Mouse (Mus musculus): ENCODE data around the gene Gatad2b.
"Not testable (repeated sequence)": the region's sequence is repeated elsewhere in the genome, so short reads cannot be mapped to it uniquely, and the experiment has no call there.

Gene Gatad2b

GRCm38 (mm10) chr3:90309589-90309988 is 16.6 kb downstream of the Gatad2b start:
- no peak for DNase-seq (ENCODE audit: low read depth in 1 of 2, low spot score in 2 of 2)

GRCm38 (mm10) chr3:90313367-90313766 is 20.4 kb downstream of the Gatad2b start:
- DNase-seq (ENCODE audit: low read depth in 1 of 2, low spot score in 2 of 2), result no peak

DNA sequence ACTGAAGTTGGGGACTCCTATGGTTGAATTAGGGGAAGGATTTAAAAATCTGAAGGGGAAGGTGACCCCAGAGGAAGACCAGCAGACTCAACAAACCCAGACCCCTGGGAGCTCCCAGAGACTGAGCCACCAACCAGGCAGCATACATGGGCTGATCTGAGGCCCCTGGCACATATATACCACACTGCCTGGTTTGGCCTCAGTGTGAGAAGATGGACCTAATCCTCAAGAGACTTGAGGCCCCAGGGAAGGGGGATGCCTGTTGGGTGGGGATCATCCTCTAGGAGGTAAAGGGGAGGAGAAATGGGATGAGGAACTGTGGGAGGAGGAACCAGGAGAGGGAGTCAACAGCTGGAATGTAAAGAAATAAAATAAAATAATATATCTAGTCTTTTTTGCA is 21.3 kb downstream of the Gatad2b start:
- DNase-seq (ENCODE audit: low read depth in 1 of 2, low spot score in 2 of 2), result no peak

GRCm38 (mm10) chr3:90322289-90322688 is 29.3 kb downstream of the Gatad2b start:
- no peak for DNase-seq (ENCODE audit: low read depth in 1 of 2, low spot score in 2 of 2)

DNA sequence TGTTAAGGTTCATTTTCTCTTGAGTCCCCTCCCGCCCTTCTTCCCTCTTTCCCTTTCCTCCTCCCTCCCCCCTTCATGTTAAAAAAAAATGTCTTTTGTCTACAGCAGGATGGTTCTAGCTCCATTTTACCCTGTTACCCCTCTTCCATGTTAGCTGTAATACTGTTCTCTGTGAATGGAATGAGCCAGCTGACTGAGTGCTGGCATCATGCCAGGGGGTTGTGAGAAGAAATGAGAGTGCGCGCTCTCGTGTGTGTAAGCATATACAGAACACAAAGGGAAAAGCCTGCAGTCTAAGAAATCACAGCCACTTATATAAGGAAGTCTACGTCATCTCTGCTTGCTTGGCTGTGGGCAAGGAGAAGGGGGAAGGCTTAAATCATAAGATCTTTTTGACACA is 30.1 kb downstream of the Gatad2b start:
- peak in 1 of 2 experiments; percentile 28 for DNase-seq (ENCODE audit: low read depth in 1 of 2, low spot score in 2 of 2)

DNA sequence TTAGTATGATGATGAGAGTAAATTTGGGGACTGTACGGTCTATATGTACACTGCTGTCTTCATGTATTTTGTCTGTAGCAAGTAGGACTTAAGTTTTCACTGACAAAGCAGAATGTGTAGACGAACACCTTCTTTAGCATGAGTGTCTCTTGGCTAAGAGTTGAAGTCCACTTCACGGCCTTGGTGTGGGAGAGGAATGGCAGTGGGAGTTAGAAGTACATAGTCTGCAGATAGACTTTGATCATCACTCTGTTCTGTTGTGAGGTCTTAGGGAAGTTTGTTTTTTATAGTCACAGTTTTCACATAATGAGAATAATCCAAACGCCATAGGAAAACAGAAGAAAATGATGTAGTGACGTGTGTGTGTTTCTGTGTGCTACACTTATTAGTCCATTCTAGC is 39.5 kb downstream of the Gatad2b start:
- DNase-seq (ENCODE audit: low read depth in 1 of 2, low spot score in 2 of 2), result no peak

DNA sequence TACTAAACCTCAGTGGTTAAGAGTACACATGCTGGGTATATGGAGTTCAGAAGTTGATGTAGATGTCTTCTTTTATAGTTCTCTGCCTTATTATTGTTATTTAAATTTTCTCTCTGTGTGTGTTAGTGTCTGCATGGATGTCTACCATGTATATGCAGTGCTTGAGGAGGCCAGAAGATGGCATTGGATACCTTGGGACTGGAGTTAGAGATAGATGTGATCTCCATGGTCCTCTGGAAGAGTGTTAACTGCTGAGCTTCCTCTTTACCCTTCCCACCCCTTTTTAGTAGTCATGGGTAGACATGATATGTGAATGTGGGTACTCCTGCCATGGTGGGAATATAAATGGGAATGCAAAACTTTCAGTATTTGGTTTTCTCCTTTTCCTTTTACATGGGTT is 42.5 kb downstream of the Gatad2b start:
- DNase-seq (ENCODE audit: low read depth in 1 of 2, low spot score in 2 of 2), result no peak

DNA sequence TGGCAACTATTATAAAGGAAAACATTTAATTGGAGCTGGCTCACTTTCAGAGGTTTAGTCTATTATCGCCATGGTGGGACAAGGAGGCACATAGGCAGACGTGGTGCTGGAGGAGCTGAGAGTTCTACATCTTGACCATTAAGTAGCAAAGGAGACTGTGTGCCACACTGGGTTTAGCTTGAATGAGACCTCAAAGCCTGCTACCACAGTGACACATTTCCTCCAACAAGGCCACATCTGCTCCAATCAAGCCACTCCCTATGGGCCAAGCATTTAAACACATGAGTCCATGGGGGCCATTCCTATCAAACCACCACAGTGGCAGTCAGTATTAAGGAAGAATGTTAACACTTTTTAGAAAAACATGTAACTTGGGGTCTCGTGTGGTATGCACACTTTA is 45.2 kb downstream of the Gatad2b start:
- DNase-seq (ENCODE audit: low read depth in 1 of 2, low spot score in 2 of 2), result no peak

DNA sequence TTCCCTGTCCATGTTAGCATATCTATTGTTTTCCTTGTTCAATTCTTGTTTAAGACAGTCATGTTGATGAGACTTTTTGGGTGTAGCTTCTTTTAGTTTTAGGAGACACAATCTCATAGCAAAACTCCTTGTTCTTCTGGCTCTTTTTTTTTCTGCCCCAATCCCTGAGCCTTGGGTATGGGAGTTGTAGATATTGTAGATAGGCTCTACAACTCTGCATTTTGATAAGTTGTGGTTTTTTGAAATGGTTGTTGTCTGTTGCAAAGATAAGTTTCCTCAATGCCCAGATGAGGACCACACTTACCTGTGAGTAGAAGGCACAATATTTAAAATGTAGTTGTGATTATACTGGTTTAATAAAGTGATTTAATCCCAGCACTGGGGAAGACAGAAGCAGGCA is 47.2 kb downstream of the Gatad2b start:
- DNase-seq (ENCODE audit: low read depth in 1 of 2, low spot score in 2 of 2), result no peak

DNA sequence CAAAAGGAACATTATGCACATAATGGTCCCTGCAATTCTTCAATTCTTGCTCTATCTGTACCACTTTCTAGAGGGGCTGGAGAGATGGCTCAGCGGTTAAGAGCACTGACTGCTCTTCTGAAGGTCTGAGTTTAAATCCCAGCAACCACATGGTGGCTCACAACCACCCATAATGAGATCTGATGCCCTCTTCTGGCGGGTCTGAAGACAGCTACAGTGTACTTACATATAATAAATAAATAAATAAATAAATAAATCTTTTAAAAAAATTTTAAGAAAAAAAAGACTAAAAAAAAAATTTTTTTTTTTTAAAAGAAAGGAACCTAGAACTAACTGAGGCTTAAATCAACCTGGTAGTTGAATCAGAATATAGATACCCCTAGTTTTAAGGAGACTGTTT is 49.9 kb downstream of the Gatad2b start:
- not testable (repeated sequence) for DNase-seq (ENCODE audit: low read depth in 1 of 2, low spot score in 2 of 2)

- no peak for DNase-seq (ENCODE audit: low read depth in 1 of 2, low spot score in 2 of 2)
Measured at GRCm38 (mm10) chr3:90347847-90348246, 54.9 kb downstream of the Gatad2b start.

DNA sequence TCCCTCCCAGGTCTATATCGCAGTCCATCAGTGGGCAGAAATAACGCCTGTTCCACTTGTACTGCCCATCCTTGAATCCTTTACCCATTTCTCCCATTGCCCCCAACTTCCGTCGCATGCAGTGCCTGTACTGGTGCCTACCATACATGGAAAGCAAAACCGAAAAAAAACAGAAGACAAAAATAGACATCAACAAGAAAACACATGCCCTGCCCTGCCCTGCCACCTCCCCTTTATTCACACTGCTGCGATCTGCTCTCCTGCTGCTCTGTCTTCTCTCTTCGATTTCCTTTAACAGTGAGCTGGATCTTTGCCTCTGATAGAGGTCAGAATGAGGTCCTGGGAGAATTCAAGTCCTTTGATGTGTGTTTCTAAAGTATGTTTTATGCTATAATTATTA is 65.0 kb downstream of the Gatad2b start:
- DNase-seq (ENCODE audit: low read depth in 1 of 2, low spot score in 2 of 2), result no peak

- no peak for DNase-seq (ENCODE audit: low read depth in 1 of 2, low spot score in 2 of 2)
Measured at GRCm38 (mm10) chr3:90359230-90359629, 66.3 kb downstream of the Gatad2b start.

- no peak for DNase-seq (ENCODE audit: low read depth in 1 of 2, low spot score in 2 of 2)
Measured at GRCm38 (mm10) chr3:90361476-90361875, 68.5 kb downstream of the Gatad2b start.

DNA sequence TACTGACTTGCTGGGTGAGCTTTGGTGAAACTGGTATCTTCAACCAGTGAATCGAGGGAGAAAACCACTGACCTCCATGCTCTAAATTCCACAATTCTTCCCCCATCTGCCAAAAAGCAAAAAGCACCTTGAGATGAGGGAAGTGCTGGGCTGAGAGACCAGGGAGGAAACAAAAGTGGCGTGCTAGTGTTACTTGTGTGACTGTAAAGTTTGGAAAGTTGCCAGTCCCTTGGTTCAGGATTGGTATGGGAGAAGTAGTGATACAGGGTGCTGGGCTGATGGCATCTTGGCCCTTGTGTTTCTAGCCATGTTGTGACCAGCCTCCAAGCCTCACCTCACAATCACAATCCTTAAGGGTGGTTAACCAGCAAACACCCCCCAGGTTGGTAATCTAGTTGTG is 69.4 kb downstream of the Gatad2b start:
- DNase-seq (ENCODE audit: low read depth in 1 of 2, low spot score in 2 of 2), result no peak

GRCm38 (mm10) chr3:90367001-90367632 is 74.1 kb downstream of the Gatad2b start:
- DNase-seq (ENCODE audit: low read depth in 1 of 2, low spot score in 2 of 2), result no peak

GRCm38 (mm10) chr3:90369041-90369440 is 76.1 kb downstream of the Gatad2b start:
- DNase-seq (ENCODE audit: low read depth in 1 of 2, low spot score in 2 of 2), result no peak

- no peak for DNase-seq (ENCODE audit: low read depth in 1 of 2, low spot score in 2 of 2)
Measured at GRCm38 (mm10) chr3:90371857-90372256, 78.9 kb downstream of the Gatad2b start.

DNA sequence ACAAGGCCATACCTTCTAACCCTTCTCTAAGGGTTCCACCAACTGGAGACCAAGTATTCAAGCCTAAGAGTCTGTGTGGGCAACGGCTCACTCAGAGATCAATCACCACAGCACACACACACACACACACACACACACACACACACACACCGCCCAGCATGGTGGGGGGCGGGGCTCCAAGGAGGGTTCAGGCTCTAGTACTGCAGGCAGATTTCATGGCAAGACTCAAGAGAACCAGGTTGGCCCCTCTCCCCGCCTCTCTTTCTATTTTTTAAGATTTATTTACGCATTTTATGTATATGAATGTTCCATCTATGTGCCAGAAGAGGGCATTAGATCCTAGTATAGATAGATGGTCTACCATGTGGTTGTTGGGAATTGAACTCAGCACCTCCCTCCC is 79.8 kb downstream of the Gatad2b start:
- DNase-seq (ENCODE audit: low read depth in 1 of 2, low spot score in 2 of 2), result no peak

DNA sequence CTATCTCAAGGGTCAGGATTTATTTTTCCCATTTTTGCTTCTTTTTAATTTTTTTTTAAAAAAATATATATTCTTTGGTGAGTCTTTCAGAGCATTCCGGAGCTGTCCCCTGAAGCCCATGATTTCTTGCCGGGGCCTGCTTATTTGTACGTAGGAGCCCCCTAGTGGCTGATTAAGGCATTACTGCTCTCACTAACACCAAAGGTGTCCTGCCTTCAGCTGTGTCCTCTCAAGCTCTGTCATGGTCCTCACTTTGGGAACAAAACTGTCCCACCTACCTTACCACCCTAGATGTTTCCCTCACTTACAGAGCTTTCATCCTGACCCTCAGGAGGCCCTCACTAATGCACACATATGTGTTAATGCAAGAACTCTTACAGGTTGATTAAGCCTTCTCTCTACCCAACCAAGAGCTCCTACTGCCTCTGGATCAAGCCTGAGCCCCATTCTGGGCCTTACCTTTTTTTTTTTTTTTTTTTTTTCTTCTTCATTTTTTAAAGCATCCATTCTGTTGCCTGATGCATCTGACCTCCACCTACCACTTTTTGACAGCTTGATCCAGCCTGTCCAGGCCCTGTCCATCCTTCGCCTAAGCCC is 80.6 kb downstream of the Gatad2b start:
- peak; percentile 19 to 53 for DNase-seq (ENCODE audit: low read depth in 1 of 2, low spot score in 2 of 2)

DNA sequence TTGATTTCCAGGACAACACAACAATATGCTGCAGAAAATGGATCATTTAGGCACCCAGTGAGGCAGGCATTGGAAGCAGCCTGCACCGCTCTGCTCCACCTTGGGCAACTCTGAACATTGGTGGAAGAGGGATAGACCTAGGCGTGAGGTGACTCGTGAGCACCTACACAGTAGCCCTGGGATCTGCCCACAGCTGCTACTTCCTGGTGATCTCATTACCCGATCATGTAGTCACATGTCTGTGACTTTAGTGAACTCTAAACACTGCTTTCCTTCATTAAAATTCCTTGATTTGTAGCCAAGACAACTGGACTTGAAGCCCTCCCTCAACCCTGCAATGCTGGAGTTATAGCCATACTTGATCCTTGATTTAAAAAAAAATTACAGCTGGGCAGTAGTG is 81.4 kb downstream of the Gatad2b start:
- DNase-seq (ENCODE audit: low read depth in 1 of 2, low spot score in 2 of 2), result no peak

DNA sequence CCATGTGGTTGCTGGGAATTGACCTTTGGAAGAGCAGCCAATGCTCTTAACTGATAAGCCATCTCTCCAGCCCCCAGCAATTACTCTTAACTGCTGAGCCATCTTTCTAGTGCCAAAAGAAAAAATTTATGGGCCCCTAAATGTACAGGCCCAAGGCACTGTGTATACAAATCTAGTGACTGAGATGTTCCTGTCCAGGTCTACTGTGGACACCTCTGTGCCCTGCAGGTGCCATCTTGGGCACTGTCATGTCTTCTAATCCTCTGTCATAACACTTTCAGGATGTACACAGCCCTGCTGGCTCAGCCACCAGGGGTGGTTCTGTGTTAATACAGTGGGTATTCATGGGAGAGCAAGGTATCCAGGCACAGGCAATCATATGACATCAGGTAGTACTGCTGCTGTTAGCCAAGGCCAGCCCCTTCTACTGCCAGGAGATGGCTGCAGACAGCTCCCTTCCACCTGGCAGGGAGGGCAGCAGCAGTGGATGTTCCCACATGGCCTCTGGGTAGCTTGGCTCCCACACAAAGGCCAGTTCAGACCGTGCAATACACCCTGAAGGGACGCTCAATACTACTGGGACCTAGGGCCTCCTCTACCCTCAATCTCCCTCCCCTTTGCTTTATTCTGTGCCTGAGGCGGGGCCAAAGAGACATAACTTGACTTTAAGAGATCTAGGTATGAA is 82.7 kb downstream of the Gatad2b start:
- DNase-seq (ENCODE audit: low read depth in 1 of 2, low spot score in 2 of 2), result no peak

- no peak for DNase-seq (ENCODE audit: low read depth in 1 of 2, low spot score in 2 of 2)
Measured at GRCm38 (mm10) chr3:90376247-90376585, 83.2 kb downstream of the Gatad2b start.

Data from monocyte, adult 2 months (primary cell).